Mouse (Mus musculus): ENCODE results near the gene Ube2c.

GRCm38 (mm10) chr2:164790451-164790850, 20.8 kb downstream of the Ube2c start:
- TF ChIP-seq POLR2A (IDR thresholded peaks at IDR 0.05; ENCODE audit: insufficient read depth, low read length) = no peak
- no peak for TF ChIP-seq CTCF (IDR thresholded peaks at IDR 0.05; ENCODE audit: low read depth, low read length)
- TF ChIP-seq EP300 (IDR thresholded peaks at IDR 0.05; ENCODE audit: insufficient read depth, low read depth, low read length) = no peak
